Mouse (Mus musculus) bone marrow macrophage, adult 2 months (primary cell): ENCODE data around the gene Fndc3b.

Source experiments
- CTCF ChIP-seq: IDR thresholded peaks from 2 replicates; pipeline ENCODE4 v1.5.1; 2012; ENCODE audit warnings: low read depth, mild to moderate bottlenecking, low read length, moderate library complexity
- POLR2A ChIP-seq: IDR thresholded peaks from 2 replicates; pipeline ENCODE4 v1.6.1; 2012; ENCODE audit warnings: mild to moderate bottlenecking, low read depth, low read length, borderline replicate concordance

DNA sequence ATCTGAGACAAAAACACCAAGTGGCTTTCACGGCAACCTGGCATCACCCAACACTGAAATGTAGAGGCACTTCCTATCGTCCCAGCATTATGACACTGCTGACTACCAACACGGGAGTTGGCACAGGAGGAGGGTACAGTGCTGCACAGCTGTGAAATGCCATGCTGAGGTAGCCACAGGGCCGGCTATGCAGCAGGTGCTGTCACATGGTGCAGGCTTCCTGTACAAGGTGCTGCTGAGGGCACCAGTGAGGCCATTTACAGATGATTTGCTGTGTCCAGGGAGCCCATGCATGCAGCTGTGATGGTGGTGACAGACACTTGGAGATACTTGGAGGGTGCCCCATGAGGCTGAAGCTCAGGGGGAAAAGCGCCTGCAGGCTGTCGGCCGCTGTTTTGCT is 249.2 kb downstream of the Fndc3b start:
- TF ChIP-seq POLR2A: no peak
- no peak for TF ChIP-seq CTCF
